Mouse (Mus musculus) frontal cortex, postnatal 36 days (tissue): ENCODE data around the gene Sgsm3.

ENCODE experiments used
- DNase-seq, 2 experiments: peaks; one replicate each; pipeline ENCODE4 v3.0.0; 2022; ENCODE audit warnings: low spot score in 2 of 2

Gene Sgsm3

GRCm38 (mm10) chr15:81026901-81027300 is 49.3 kb downstream of the Sgsm3 start:
- no peak for DNase-seq

- peak; percentile 86 to 91 for DNase-seq
These were observed 50.0 kb downstream of the Sgsm3 start for GRCm38 (mm10) chr15:81027378-81028173.

DNA sequence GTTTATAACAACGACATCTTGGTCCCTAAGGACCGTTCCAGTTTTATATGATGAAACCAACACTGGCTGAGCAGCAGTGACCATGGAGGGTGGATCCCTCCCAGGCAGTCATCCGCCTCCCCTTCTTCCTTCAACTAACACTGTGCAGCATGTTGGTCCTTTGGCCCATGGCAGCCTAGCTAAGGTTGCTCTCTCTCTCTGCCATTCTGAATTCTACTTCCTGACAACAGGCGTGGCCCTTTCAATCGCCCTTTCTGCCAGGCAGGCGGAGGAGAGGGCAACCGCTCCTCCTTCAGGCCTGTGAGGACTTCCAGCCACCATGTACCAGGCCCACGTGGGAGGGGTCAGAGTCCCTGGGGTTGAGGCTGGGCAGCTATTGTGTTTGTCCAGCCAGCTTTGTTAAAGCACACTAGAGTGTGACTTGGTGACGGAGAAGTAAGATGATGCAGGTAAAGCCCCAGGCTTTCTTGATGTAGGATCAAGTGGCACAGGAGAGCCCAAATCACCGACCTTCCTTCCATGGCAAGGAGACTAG is 53.4 kb downstream of the Sgsm3 start:
- no peak for DNase-seq

DNA sequence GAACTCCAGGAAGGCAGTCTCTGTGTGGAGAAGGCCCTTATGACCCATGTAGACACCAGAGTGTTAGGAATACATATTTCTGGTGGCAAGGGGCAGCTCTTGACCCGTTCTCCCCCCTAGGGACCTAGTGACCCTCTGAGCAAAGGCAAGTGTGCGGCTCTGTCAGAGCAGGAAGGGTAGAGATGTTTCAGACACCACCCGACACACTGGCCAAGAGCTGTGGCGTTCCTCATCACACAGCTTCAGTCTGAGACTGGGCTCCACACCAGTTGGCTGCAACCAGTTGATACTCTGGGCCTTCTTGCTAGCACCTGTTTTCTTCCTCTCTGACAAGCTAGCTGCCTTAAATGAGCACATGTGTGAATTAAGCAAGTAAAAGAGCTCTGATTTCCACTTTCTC is 54.0 kb downstream of the Sgsm3 start:
- no peak for DNase-seq

GRCm38 (mm10) chr15:81032941-81033629 is 55.5 kb downstream of the Sgsm3 start:
- no peak for DNase-seq

DNA sequence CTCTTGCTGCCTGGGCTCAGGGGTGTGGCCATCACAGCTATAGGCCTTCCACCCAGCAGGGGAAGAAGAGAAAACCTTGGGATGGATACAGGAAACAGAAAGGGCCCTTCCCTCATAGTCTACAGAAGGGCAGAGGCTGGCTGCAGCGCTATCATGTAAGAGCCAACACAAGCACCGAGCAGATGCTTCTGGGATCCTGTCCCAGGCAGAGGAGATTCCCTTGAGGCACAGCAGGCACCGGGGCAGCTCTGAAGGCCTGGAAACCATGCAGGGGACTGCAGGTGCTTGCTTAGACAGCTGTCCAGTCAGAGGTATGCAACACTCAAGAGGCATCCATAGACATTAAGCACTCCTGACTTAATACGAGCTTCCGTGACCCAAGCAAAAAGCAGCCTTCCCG is 56.6 kb downstream of the Sgsm3 start:
- DNase-seq: no peak

- DNase-seq: no peak
These were observed 58.0 kb downstream of the Sgsm3 start for GRCm38 (mm10) chr15:81035417-81036162.

DNA sequence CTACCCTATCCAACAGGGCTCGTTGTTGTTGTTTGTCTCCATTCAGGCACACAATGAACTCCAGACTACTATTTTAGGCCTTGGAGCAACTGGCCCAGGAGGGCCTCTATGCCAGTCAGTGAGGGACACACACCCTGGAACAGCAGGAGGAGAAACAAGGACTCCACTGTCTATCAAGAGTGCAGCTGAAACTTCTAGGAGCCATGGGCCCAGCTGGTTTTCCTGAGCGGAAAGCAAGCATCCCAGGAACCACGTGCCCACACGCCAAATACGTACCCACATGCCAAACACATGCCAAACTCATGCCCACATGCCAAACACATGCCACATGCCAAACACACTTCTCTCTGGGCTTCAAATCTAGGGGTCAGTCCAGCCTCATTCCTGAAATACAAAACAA is 60.9 kb downstream of the Sgsm3 start:
- no peak for DNase-seq

DNA sequence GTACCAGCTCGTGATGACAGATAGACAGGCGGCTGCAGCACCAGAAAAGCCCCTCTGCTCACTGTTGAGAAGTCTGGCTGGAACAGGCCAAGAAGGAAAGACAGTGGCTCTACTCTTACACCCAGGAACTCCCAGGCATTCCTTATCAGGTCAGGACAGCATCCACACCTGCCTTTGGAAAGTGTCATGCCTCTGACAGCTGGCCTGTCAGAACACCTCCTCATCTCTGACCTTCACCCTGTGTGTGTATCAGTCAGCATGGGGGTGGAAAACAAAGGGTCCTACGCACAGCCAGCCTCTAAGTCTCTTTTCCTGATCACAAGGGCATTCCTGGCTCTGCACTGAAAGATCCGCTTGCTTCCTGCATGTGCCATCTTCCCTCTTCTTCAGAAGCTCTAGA is 64.2 kb downstream of the Sgsm3 start:
- DNase-seq: no peak

GRCm38 (mm10) chr15:81042276-81042931 is 64.8 kb downstream of the Sgsm3 start:
- no peak for DNase-seq

GRCm38 (mm10) chr15:81044446-81044845 is 66.9 kb downstream of the Sgsm3 start:
- no peak for DNase-seq

- DNase-seq: no peak
These were observed 67.8 kb downstream of the Sgsm3 start for GRCm38 (mm10) chr15:81045336-81045735.

- no peak for DNase-seq
These were observed 68.5 kb downstream of the Sgsm3 start for GRCm38 (mm10) chr15:81046061-81046460.

GRCm38 (mm10) chr15:81047497-81047896 is 69.9 kb downstream of the Sgsm3 start:
- no peak for DNase-seq

DNA sequence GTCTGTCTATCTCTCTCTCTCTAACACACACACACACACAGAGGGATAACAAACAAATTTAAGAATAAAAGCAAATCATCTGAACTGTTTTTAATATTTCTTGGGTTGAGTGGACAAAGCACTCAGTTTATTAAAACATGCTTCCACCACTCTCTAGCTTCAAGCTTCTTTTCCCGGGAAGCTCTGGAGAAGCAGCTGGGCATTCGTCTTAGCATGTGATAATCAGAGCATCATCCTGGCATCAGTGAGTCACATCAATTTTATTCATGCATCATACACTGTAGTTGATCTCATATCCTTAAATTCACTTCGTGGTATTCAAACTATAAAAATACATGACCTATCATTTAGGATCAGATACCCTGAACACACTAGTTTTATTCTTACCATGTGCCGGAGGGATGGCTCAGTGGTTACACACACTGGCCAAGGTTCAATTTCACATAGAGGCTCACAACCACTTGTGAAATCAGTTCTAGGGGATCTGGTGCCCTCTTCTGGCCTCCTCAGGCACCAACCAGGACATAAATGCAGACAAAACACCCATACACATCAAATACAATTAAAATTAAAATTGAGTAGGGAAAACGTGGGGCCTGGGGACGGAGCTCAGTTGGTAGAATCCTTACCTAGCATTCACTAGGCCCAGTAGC is 72.0 kb downstream of the Sgsm3 start:
- DNase-seq: no peak

DNA sequence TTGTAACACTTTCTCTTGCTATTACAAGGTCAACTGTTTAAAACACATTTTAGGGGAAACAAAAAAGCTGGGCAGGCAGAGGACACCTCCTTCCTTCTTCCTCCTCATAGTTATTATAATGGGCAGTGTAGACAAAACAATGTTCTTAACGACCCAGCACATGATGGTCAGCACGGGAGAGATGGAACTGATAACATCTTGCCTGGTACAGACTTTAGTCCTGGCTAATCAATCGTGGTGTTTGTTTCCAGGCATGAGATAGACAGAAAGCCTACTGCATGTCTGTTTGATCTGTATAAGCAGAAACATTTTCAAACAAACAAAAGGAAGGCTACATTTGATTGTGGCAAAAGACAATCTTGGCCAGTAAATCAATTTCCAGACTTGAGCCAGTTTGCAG is 72.9 kb downstream of the Sgsm3 start:
- no peak for DNase-seq

DNA sequence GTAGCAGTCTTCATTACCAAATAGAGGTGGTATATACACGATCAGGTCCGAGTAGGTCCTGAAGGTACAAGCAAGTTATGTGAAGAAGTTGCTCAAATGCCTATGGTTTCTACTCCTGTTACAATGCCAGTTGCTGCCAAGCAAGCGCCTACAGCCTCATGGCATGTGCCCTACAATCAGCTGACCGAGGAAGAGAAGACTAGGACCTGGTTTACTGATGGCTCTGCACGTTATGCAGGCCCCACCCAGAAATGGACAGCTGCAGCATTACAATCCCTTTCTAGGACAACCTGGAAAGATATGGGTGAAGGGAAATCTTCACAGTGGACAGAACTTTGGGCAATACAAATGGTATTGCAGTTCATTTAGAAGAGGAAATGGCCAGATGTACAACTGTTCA is 74.9 kb downstream of the Sgsm3 start:
- DNase-seq: no peak

GRCm38 (mm10) chr15:81055488-81055887 is 77.9 kb downstream of the Sgsm3 start:
- DNase-seq: no peak

DNA sequence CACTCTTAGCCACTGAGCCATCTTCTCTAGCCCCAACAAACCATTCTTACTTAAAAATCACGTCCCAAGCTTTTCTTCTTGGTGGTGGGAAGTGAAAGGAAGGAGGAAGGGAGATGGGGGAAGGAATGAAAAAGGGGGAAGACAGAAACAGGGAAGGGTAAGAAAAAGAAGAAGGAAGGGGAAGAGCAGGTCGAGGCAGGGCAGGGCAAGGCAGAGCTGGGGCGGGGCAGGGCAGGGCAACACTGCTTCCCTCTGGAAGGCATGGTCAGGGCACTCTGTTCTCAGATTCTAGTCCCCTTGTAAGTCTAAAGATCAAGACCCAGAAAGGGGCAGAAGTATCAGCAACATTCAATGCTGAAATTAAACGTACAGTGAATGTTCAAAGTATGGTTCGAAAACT is 80.2 kb downstream of the Sgsm3 start:
- DNase-seq: no peak

DNA sequence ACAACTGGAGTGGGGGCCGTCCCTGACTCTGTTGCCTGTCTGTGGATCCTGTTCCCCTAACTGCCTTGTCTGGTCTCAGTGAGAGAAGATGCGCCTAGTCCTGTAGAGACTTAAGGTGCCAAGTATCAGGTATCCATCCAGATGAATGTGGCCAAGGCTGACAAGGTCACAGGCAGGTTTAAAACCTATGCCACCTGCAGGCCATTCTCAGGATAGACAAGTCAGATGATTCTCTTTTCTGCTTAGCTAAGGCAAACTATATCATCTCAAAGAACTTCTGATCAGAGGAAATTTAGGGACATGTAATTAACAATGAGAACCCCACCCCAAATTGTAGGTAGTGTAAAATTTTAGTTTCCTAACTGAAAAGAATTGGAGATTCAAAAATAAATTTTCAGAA is 83.4 kb downstream of the Sgsm3 start:
- DNase-seq: no peak
